Mouse (Mus musculus) erythroblast, embryonic 14.5 days (primary cell): ENCODE measurements around the gene Fbxo47.

Experiments
- GATA1 ChIP-seq: IDR thresholded peaks from 2 replicates; pipeline ENCODE4 v1.6.1; 2012; ENCODE audit warnings: low read length, inconsistent platforms, mixed read lengths
- TAL1 ChIP-seq: IDR thresholded peaks from 3 replicates; pipeline ENCODE4 v1.6.1; 2012; ENCODE audit warnings: low read length, inconsistent platforms, mixed read lengths

DNA sequence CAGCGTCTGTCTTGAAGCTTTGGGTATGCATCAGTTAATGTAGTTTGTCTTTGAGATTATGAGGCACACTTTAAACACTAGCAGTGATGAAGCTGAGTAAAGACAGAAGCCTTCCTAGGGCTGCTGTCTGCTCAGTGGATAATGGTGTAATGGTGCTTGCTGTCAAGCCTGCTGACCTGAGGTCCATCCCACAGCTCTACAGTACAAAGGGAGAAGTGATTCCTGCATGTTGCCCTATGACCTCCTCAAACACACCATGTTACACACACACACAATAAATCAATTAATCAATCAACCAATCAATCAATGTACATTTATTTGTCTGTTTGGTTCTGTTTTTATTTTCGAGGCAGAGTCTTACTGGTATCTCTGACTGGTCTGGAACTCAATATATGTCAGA is 21.8 kb downstream of the Fbxo47 start:
- TF ChIP-seq GATA1 (no peak), TAL1 (no peak)
